Mouse (Mus musculus) midbrain, embryonic 13.5 days (tissue): ENCODE results near the gene Eif5a. TPM values are rescaled to one million over a fixed set of nuclear protein-coding genes. Genes with fewer than 3 reads are reported as not detected.

Experiments used
- ATAC-seq: fragments of 200-750 bp; cut with Nextera tagmentation; 2 replicates; pipeline ENCODE4 v1.8.0; 2017; ENCODE audit warnings: mild to moderate bottlenecking, moderate TSS enrichment, moderate library complexity
- H3K27ac ChIP-seq: fragments of 300-500 bp; sonication (generic); 2 replicates; pipeline ENCODE4 v1.5.1; 2015; ENCODE audit warnings: inconsistent platforms, mild to moderate bottlenecking, moderate library complexity
- H3K27me3 ChIP-seq: fragments of 300-500 bp; sonication (generic); 2 replicates; pipeline ENCODE4 v1.6.1; 2015; ENCODE audit warnings: mild to moderate bottlenecking, inconsistent platforms
- H3K36me3 ChIP-seq: fragments of 300-500 bp; sonication (generic); 2 replicates; pipeline ENCODE4 v1.6.1; 2015; ENCODE audit warnings: mild to moderate bottlenecking, inconsistent platforms
- H3K4me1 ChIP-seq: fragments of 300-500 bp; sonication (generic); replicated peaks from 2 replicates; pipeline ENCODE4 v1.6.1; 2015; ENCODE audit warnings: inconsistent platforms
- H3K4me2 ChIP-seq: fragments of 300-500 bp; sonication (generic); replicated peaks from 2 replicates; pipeline ENCODE4 v1.6.1; 2015; ENCODE audit warnings: moderate library complexity, mild to moderate bottlenecking, inconsistent platforms
- H3K4me3 ChIP-seq: fragments of 300-500 bp; sonication (generic); replicated peaks from 2 replicates; pipeline ENCODE4 v1.5.1; 2015; ENCODE audit warnings: mild to moderate bottlenecking, inconsistent platforms
- H3K9ac ChIP-seq: fragments of 300-500 bp; sonication (generic); replicated peaks from 2 replicates; pipeline ENCODE4 v1.6.1; 2015; ENCODE audit warnings: mild to moderate bottlenecking, inconsistent platforms
- H3K9me3 ChIP-seq: fragments of 300-500 bp; sonication (generic); 2 replicates; pipeline ENCODE4 v1.6.1; 2016; ENCODE audit warnings: mild to moderate bottlenecking, inconsistent platforms
- WGBS: fragments of 180-500 bp; shearing (Covaris S2); methylation state at CpG from one replicate; pipeline ENCODE4 v1.1.7; 2015; 5-methylcytosine and 5-hydroxymethylcytosine counted together
- polyA plus RNA-seq: library from polyadenylated mRNA; unstranded; fragments of >200 nt; fragmentation: Nextera tagmentation; extraction: Ambion mirVana; gene quantifications from 2 replicates; pipeline ENCODE4 v1.2.1, GENCODE M21; 2015

The Eif5a gene
- polyA plus RNA-seq, 1 experiment from 2014 or later = 1,188 TPM

DNA sequence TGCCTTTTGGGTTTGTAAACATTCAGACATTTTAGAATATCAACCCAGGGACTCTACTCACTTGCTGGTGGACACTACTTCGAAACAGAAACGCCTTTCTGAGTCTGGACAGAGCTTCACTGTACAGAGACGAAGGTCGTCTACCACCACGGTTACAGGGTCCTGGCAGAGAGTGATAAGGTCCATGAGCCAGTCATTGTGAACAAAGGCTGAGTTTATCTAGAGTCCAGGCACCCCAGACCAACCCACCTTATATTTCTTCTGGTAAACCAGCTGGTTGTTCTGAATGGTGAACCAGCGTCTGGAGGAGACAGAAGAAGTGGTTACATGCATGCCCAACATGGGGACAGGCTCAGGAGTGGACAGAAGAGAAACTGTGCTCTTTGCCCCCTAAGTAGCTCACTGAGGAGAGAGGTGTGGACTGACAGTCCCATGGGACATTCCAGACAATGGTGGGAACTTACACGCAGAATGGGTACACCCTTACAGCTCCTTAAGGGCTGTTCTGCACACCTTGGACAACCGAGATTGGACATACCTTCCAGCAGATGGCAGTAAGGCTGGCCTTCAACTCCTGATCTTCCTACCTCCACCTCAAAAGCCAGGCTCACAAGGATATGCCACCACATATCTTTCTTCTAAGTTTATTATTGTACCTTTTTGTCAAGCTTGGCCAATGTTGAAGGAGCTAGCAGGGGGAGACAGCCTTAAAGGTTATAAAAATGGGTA is 34.7 kb downstream of the Eif5a start:
- Histone ChIP-seq H3K4me3 (no peak overlapping the region), H3K27ac (no peak overlapping the region), H3K36me3 (no peaks in the 10 kb centered on the region), H3K9me3 (no peaks in the 10 kb centered on the region), H3K9ac (no peak overlapping the region), H3K4me2 (no peak overlapping the region), H3K27me3 (peaks cover 7% of the 10 kb centered on the region; the same call in 1 of the 2 replicates), H3K4me1 (no peaks in the 10 kb centered on the region)
- WGBS = 77% methylated on average over 8 of the region's 8 CpGs
- no peak for ATAC-seq

DNA sequence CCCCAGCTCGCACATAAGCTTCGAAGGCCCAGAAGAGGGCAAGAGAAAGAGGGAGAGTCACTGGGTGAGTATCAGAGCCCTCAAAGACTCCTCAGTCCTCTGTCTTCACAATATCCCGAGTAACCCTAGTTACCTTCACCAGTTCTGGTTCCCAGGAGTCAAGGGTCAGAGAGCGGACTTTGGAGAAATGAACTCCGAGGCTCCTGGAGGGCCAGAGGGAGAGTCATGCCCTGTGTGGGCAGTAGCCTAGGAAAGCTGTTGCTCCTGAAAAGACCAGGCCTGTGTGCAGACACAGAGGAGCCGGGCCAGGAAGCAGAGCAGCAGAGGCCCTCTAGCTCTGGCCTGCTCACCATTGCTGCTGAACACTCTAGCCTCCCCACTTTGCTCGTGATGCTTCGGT is 37.1 kb downstream of the Eif5a start:
- H3K27me3 ChIP-seq = peaks cover 21% of the 10 kb centered on the region
- 85% methylated on average over 8 of the region's 8 CpGs for WGBS

DNA sequence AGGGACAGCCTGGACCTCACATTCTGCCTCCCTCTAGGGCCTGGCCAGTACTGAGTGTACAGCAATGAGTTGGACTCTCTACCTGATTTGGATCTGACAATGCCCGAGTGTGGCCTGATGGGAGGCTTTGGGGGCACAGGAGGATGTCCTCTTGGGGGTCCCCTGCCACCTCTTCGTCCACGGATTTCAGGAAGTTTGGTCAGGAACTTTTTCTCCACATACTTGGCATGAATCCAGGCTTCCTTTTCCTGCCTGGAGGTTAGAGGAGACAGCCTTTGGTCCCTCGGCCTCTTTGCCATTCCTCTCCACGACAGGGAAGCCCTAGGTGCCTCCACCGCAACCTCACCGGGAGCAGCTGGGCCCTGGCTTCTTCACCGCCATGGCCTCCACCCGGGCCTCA is 37.5 kb downstream of the Eif5a start:
- H3K9ac ChIP-seq = no peak overlapping the region
- H3K4me2 ChIP-seq = no peak overlapping the region
- H3K4me3 ChIP-seq = no peak overlapping the region
- no peaks in the 10 kb centered on the region for H3K9me3 ChIP-seq
- no peak overlapping the region for H3K27ac ChIP-seq
- H3K4me1 ChIP-seq = peaks cover 15% of the 10 kb centered on the region
- 83% methylated on average over 9 of the region's 9 CpGs for WGBS
- H3K36me3 ChIP-seq = no peaks in the 10 kb centered on the region
- H3K27me3 ChIP-seq = peaks cover 25% of the 10 kb centered on the region
- ATAC-seq = no peak

More for the DNA sequence above, 37.1 kb downstream of the Eif5a start:
- Histone ChIP-seq H3K27ac (no peak overlapping the region), H3K4me1 (peaks cover 15% of the 10 kb centered on the region), H3K4me3 (no peak overlapping the region), H3K9ac (no peak overlapping the region), H3K4me2 (no peak overlapping the region), H3K9me3 (no peaks in the 10 kb centered on the region), H3K36me3 (no peaks in the 10 kb centered on the region)
- ATAC-seq = no peak

GRCm38 (mm10) chr11:69883527-69884151 is 38.1 kb downstream of the Eif5a start:
- WGBS = 90% methylated on average over 8 of the region's 8 CpGs
- H3K4me1 ChIP-seq = peaks cover 18% of the 10 kb centered on the region
- H3K36me3 ChIP-seq = no peaks in the 10 kb centered on the region
- no peak overlapping the region for H3K9ac ChIP-seq
- peaks cover 25% of the 10 kb centered on the region for H3K27me3 ChIP-seq
- H3K4me3 ChIP-seq = no peak overlapping the region
- H3K27ac ChIP-seq = no peak overlapping the region
- no peaks in the 10 kb centered on the region for H3K9me3 ChIP-seq
- H3K4me2 ChIP-seq = no peak overlapping the region
- no peak for ATAC-seq

GRCm38 (mm10) chr11:69883066-69883465 is 38.7 kb downstream of the Eif5a start:
- no peak overlapping the region for H3K9ac ChIP-seq
- WGBS = 64% methylated on average over 4 of the region's 4 CpGs
- no peaks in the 10 kb centered on the region for H3K36me3 ChIP-seq
- peaks cover 22% of the 10 kb centered on the region for H3K4me1 ChIP-seq
- ATAC-seq = no peak
- H3K4me3 ChIP-seq = no peak overlapping the region
- no peak overlapping the region for H3K4me2 ChIP-seq
- peaks cover 25% of the 10 kb centered on the region for H3K27me3 ChIP-seq
- no peaks in the 10 kb centered on the region for H3K9me3 ChIP-seq
- no peak overlapping the region for H3K27ac ChIP-seq

- Histone ChIP-seq H3K27me3 (peaks cover 25% of the 10 kb centered on the region), H3K4me2 (peak overlapping the region; percentile 65), H3K9me3 (no peaks in the 10 kb centered on the region), H3K4me1 (peaks cover 32% of the 10 kb centered on the region), H3K9ac (no peak overlapping the region), H3K36me3 (no peaks in the 10 kb centered on the region), H3K27ac (no peak overlapping the region), H3K4me3 (peak overlapping the region; percentile 44)
- 60% methylated on average over 21 of the region's 21 CpGs for WGBS
- no peak for ATAC-seq
Measured at GRCm38 (mm10) chr11:69881787-69882670, 39.7 kb downstream of the Eif5a start.

DNA sequence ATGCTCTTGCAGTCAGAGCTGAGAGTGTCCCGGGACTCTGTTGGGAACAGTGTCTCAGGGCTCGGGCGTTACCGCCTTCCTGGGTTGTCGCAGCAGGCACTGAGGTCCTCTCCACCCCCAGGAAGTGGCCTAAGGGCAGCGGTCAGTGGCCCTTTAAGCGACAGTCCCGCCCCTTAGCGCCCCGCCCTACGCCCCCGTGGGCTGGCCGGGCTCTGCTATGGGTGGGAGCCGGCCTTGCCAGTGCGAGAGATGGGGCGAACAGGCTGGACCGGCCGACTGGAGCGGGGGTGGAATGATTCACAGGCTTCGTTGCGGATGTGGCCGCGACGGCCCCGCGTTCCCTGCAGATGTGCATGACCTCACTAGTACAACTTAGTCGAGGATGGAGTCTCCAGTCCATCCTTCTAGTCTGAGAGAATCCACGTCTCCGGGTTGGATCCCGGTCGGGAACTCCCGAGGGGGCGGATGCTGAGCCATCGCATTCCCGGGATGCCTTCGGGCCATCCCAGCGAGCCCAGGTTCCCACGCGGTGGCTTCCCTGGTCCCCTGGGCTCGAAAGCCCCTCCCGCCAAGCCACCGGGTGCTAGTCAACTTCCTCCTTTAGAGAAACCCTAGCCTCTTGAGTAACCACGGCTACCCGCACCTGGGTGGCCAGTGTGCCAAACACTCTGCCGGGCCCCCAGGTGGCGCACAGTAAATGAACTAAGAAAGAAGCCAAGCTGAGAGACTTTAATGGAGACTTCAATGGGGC is 40.7 kb downstream of the Eif5a start, which contains the start of gene Kctd11:
Kctd11 (minus strand) TSS at position 554 of the 751 bp plus-strand sequence.
- peak within 1 kb of the TSS; percentile 44 for H3K4me3 ChIP-seq
- WGBS = under 1% methylated on average over 46 of the region's 46 CpGs
- H3K9me3 ChIP-seq = no peaks in the 10 kb centered on the region
- peak within 1 kb of the TSS; percentile 65 for H3K4me2 ChIP-seq
- H3K9ac ChIP-seq = peak within 1 kb of the TSS; percentile 61
- peak; percentile 80 for ATAC-seq
- H3K27ac ChIP-seq = no peak within 1 kb of the TSS
- peaks cover 34% of the 10 kb centered on the region for H3K4me1 ChIP-seq
- peaks cover 25% of the 10 kb centered on the region for H3K27me3 ChIP-seq
- no peaks in the 10 kb centered on the region for H3K36me3 ChIP-seq

- peak; percentile 35 for ATAC-seq
- under 1% methylated on average over 18 of the region's 18 CpGs for WGBS
Measured at GRCm38 (mm10) chr11:69880506-69880852, 41.3 kb downstream of the Eif5a start.

GRCm38 (mm10) chr11:69879711-69880110 is 42.0 kb downstream of the Eif5a start:
- WGBS = 59% methylated on average over 15 of the region's 15 CpGs
- no peaks in the 10 kb centered on the region for H3K36me3 ChIP-seq
- H3K4me1 ChIP-seq = peaks cover 34% of the 10 kb centered on the region
- H3K27me3 ChIP-seq = peaks cover 25% of the 10 kb centered on the region
- peak overlapping the region; percentile 65; the same call in 1 of the 2 replicates for H3K4me2 ChIP-seq
- 0 out of 2 replicates have a peak overlapping the region, but pooled peaks have one; percentile 3 for H3K4me3 ChIP-seq
- no peaks in the 10 kb centered on the region for H3K9me3 ChIP-seq
- no peak overlapping the region for H3K27ac ChIP-seq
- H3K9ac ChIP-seq = no peak overlapping the region
- no peak for ATAC-seq

More at GRCm38 (mm10) chr11:69880506-69880852, 41.3 kb downstream of the Eif5a start:
- no peak overlapping the region for H3K27ac ChIP-seq
- H3K4me2 ChIP-seq = peak overlapping the region; percentile 65
- no peaks in the 10 kb centered on the region for H3K9me3 ChIP-seq
- peaks cover 34% of the 10 kb centered on the region for H3K4me1 ChIP-seq
- H3K4me3 ChIP-seq = peak overlapping the region; percentile 44
- H3K9ac ChIP-seq = peak overlapping the region; percentile 61
- H3K36me3 ChIP-seq = no peaks in the 10 kb centered on the region
- peaks cover 25% of the 10 kb centered on the region for H3K27me3 ChIP-seq

GRCm38 (mm10) chr11:69878952-69879351 is 42.8 kb downstream of the Eif5a start:
- Histone ChIP-seq H3K9ac (no peak overlapping the region), H3K27ac (no peak overlapping the region), H3K9me3 (no peaks in the 10 kb centered on the region), H3K36me3 (no peaks in the 10 kb centered on the region), H3K27me3 (peaks cover 25% of the 10 kb centered on the region), H3K4me3 (no peak overlapping the region), H3K4me2 (0 out of 2 replicates have a peak overlapping the region, but pooled peaks have one; percentile 2), H3K4me1 (peaks cover 34% of the 10 kb centered on the region)
- 91% methylated on average over 6 of the region's 6 CpGs for WGBS
- ATAC-seq = no peak

- H3K27me3 ChIP-seq = peaks cover 25% of the 10 kb centered on the region
- no peak overlapping the region for H3K4me3 ChIP-seq
- no peak overlapping the region for H3K27ac ChIP-seq
- 68% methylated on average over 3 of the region's 3 CpGs for WGBS
- no peak overlapping the region; the same call in 1 of the 2 replicates for H3K9ac ChIP-seq
- 0 out of 2 replicates have a peak overlapping the region, but pooled peaks have one; percentile 2 for H3K4me2 ChIP-seq
- no peaks in the 10 kb centered on the region for H3K9me3 ChIP-seq
- H3K4me1 ChIP-seq = peaks cover 34% of the 10 kb centered on the region
- ATAC-seq = no peak
- no peaks in the 10 kb centered on the region for H3K36me3 ChIP-seq
Measured at GRCm38 (mm10) chr11:69878399-69878798, 43.4 kb downstream of the Eif5a start.
